Mouse (Mus musculus) ES-E14 (cell line): Measurements from ENCODE around the gene Mlh3.

ENCODE experiments used
- HCFC1 ChIP-seq: IDR thresholded peaks from 2 replicates; pipeline ENCODE4 v1.6.1; 2012; ENCODE audit warnings: low read length, inconsistent platforms, borderline replicate concordance; ENCODE audit not compliant: insufficient read depth
- MAFK ChIP-seq: IDR thresholded peaks from 2 replicates; pipeline ENCODE4 v1.6.1; 2014; ENCODE audit warnings: mild to moderate bottlenecking, low read depth, low read length, inconsistent platforms; ENCODE audit not compliant: insufficient read depth
- ZC3H11A ChIP-seq: IDR thresholded peaks from 2 replicates; pipeline ENCODE4 v1.6.1; 2012; ENCODE audit warnings: low read depth, mild to moderate bottlenecking, inconsistent platforms, low read length, borderline replicate concordance
- ZNF384 ChIP-seq: IDR thresholded peaks from 2 replicates; pipeline ENCODE4 v1.6.1; 2012; ENCODE audit warnings: low read depth, low read length, inconsistent platforms

DNA sequence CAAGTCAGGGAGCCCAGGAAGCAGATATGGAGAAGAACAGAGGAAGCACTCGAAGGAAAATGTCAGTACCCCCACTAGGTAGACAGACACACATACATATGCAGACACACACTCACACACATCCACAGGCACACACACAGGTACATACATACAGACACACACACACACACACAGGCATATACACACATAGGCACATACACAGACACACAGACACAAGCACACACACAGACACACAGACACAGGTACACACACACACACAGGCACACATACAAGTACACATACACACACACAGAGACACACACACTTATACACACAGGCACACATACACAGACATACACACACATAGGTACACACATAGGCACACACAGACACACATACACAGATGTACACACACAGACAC, 70.4 kb downstream of the Mlh3 start:
- no peak for TF ChIP-seq HCFC1
- TF ChIP-seq ZC3H11A = no peak
- TF ChIP-seq MAFK = no peak
- TF ChIP-seq ZNF384 = no peak
